Mouse (Mus musculus) stomach, embryonic 15.5 days (tissue): ENCODE results near the gene Zfp113. TPM values are rescaled to one million over a fixed set of nuclear protein-coding genes. Genes with fewer than 3 reads are reported as not detected.
"Not testable (repeated sequence)": the region's sequence is repeated elsewhere in the genome, so short reads cannot be mapped to it uniquely, and the experiment has no call there.

ENCODE experiments used
- ATAC-seq: fragments of 200-750 bp; cut with Nextera tagmentation; 2 replicates; pipeline ENCODE4 v1.8.0; 2017; ENCODE audit warnings: low read depth, moderate number of reproducible peaks, moderate TSS enrichment; ENCODE audit not compliant: insufficient read depth, low FRiP score
- H3K27ac ChIP-seq: fragments of 300-500 bp; sonication (generic); 2 replicates; pipeline ENCODE4 v1.5.1; 2015; ENCODE audit warnings: mild to moderate bottlenecking, inconsistent platforms
- H3K27me3 ChIP-seq: fragments of 300-500 bp; sonication (generic); replicated peaks from 2 replicates; pipeline ENCODE4 v1.6.1; 2015; ENCODE audit warnings: inconsistent platforms
- H3K36me3 ChIP-seq: fragments of 300-500 bp; sonication (generic); 2 replicates; pipeline ENCODE4 v1.6.1; 2015; ENCODE audit warnings: inconsistent platforms
- H3K4me1 ChIP-seq: fragments of 300-500 bp; sonication (generic); 2 replicates; pipeline ENCODE4 v1.6.1; 2015; ENCODE audit warnings: inconsistent platforms
- H3K4me2 ChIP-seq: fragments of 300-500 bp; sonication (generic); 2 replicates; pipeline ENCODE4 v1.6.1; 2015; ENCODE audit warnings: mild to moderate bottlenecking, inconsistent platforms
- H3K4me3 ChIP-seq: fragments of 300-500 bp; sonication (generic); replicated peaks from 2 replicates; pipeline ENCODE4 v1.5.1; 2015; ENCODE audit warnings: inconsistent platforms
- H3K9ac ChIP-seq: fragments of 300-500 bp; sonication (generic); 2 replicates; pipeline ENCODE4 v1.6.1; 2015; ENCODE audit warnings: inconsistent platforms
- H3K9me3 ChIP-seq: fragments of 300-500 bp; sonication (generic); 2 replicates; pipeline ENCODE4 v1.6.1; 2016; ENCODE audit warnings: inconsistent platforms
- WGBS: fragments of 180-500 bp; shearing (Covaris S2); methylation state at CpG from one replicate; pipeline ENCODE4 v1.1.7; 2015; 5-methylcytosine and 5-hydroxymethylcytosine counted together
- polyA plus RNA-seq: library from polyadenylated mRNA; unstranded; fragments of >200 nt; fragmentation: Nextera tagmentation; extraction: Ambion mirVana; gene quantifications from 2 replicates; pipeline ENCODE4 v1.2.1, GENCODE M21; 2015

The Zfp113 gene
- polyA plus RNA-seq, 1 experiment from 2014 or later = 17.5 TPM

GRCm38 (mm10) chr5:138118041-138118440, 37.5 kb downstream of the Zfp113 start:
- ATAC-seq = no peak
- no peaks in the 10 kb centered on the region for H3K9me3 ChIP-seq
- WGBS = 66% methylated on average over 3 of the region's 3 CpGs
- H3K27ac ChIP-seq = no peak overlapping the region
- H3K27me3 ChIP-seq = no peaks in the 10 kb centered on the region
- H3K4me3 ChIP-seq = peak overlapping the region; percentile 69
- H3K4me2 ChIP-seq = peak overlapping the region; percentile 66
- peaks cover 5% of the 10 kb centered on the region; the same call in 1 of the 2 replicates for H3K36me3 ChIP-seq
- peaks cover 9% of the 10 kb centered on the region; the same call in 1 of the 2 replicates for H3K4me1 ChIP-seq
- no peak overlapping the region for H3K9ac ChIP-seq

DNA sequence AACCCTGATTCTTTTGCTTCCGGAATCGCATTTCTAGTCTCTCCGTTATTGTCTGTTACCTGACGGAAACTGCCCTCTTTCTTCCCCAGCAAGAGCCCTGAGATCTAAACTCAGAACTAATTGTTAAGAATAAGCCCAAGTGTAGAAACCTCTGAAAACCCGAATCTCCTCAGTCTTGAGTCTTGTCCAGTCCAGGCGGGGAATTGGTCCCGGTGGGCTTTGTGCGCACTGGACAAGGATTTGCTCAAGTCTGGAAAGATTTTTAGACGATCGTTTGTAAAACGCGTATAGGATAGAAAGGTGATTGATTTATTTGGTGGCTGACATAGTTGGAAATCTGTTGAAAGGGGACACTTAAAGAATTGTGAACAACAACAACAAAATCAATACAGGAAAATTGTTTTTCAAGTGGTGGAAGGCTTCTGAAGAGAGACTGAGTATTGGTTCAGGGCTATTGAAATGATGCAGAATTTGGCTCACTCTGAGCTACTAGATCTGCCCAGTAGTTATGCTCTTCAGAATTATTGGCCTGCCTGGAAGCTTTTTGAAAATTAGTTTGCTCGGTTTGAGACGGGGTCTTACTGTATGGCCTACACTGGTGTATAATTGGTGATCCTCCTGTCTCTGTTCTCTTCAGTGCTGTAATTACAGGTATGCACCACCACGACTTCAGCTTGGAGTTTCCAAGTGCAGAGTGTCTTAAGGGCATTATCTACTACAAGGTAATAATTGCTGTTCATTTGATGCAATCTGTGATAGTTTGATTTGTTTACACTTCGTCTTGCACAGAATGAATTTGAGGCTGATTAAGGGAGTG, 38.1 kb downstream of the Zfp113 start:
- ATAC-seq = no peak
- Histone ChIP-seq H3K27ac (peak overlapping the region; percentile 96), H3K4me3 (peak overlapping the region; percentile 69), H3K9me3 (no peaks in the 10 kb centered on the region), H3K9ac (peak overlapping the region; percentile 54), H3K4me1 (peaks cover 9% of the 10 kb centered on the region; the same call in 1 of the 2 replicates), H3K27me3 (no peaks in the 10 kb centered on the region), H3K4me2 (peak overlapping the region; percentile 66), H3K36me3 (peaks cover 3% of the 10 kb centered on the region; the same call in 1 of the 2 replicates)
- 3% methylated on average over 16 of the region's 16 CpGs for WGBS

DNA sequence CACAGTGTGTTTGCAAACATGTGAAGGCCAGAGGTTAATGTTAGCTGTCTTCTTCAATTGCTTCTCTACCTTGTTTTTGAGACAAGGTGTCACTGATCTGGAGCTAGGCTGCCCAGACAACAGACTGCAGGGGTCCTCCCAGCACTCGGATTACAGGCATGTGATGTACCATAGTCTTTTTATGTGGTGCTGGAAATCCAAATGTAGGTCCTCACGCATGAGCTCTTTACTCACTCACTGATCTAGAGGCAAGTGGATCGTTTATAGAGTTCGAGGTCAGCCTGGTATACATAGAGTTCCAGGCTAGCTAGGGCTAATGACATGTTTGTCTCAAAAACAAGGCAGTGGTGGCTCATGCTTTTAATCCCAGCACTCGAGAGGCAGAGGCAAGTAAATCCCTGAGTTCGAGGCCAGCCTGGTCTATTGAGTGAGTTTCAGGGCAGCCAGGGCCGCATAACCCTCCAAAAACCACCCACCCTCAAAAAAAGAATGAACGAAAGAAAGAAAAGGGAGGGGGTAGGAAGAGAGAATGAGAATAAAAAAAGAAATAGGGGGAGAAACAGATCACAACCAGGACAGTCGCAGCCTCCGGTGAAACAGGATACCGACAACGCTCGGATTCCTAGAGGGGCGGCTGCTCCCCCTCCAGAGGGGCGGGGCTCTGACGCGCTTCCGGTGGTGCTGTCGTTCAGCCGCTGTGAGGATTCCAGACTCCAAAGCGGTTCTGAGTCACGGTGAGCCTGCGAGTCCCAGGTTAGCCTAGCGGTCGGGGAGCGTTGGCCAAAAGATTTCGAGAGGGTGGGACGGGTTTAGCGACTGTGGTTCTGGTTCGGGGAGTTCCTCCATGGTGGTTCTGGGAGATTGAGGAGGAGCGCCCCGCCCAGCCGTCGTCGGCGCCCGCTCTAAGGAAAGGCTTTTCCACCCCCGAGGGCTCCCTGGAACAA, 39.0 kb downstream of the Zfp113 start, which contains the start of gene Zscan21:
Gene Zscan21 (plus strand): TSS at position 649 of the 944 bp plus-strand sequence.
- H3K4me3 ChIP-seq = peak within 1 kb of the TSS; percentile 69
- peak within 1 kb of the TSS; percentile 66 for H3K4me2 ChIP-seq
- H3K27me3 ChIP-seq = no peaks in the 10 kb centered on the region
- H3K27ac ChIP-seq = peak within 1 kb of the TSS; percentile 96
- peaks cover 9% of the 10 kb centered on the region; the same call in 1 of the 2 replicates for H3K4me1 ChIP-seq
- WGBS = 6% methylated on average over 38 of the region's 38 CpGs
- ATAC-seq = peak; percentile 98
- H3K9me3 ChIP-seq = no peaks in the 10 kb centered on the region
- H3K9ac ChIP-seq = peak within 1 kb of the TSS; percentile 54
- peaks cover 3% of the 10 kb centered on the region; the same call in 1 of the 2 replicates for H3K36me3 ChIP-seq

- not testable (repeated sequence) for H3K9me3 ChIP-seq, H3K27ac ChIP-seq, H3K4me1 ChIP-seq, H3K27me3 ChIP-seq, H3K36me3 ChIP-seq, H3K4me3 ChIP-seq, H3K9ac ChIP-seq, ATAC-seq, H3K4me2 ChIP-seq
- 56% methylated on average over 4 of the region's 4 CpGs for WGBS
These were observed 45.6 kb downstream of the Zfp113 start for GRCm38 (mm10) chr5:138109847-138110396.

DNA sequence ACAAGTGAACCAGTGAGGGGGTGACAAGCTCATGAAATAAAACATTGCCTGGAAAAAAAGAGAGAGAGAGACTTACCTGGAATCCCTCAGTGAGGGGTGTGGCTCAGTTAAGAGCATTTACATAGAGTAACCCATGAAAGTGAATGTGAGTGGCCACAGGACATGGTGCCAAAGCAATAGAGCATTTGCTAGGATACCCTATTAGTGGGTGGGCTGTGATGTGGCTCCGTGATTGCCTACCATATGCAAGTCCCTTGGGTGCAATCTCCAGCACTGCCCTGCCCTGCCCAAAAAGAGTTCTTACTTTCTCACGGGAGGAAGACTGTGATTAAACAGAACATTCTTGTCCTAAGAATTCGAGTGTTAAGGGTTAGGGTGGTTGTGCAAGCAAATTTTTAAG, 48.4 kb downstream of the Zfp113 start:
- Histone ChIP-seq H3K4me2 (no peak overlapping the region), H3K27ac (no peak overlapping the region), H3K36me3 (peaks cover 12% of the 10 kb centered on the region), H3K9ac (no peak overlapping the region), H3K9me3 (no peaks in the 10 kb centered on the region), H3K27me3 (no peaks in the 10 kb centered on the region), H3K4me3 (no peak overlapping the region), H3K4me1 (no peaks in the 10 kb centered on the region)
- ATAC-seq = no peak
- 66% methylated on average over 3 of the region's 3 CpGs for WGBS

DNA sequence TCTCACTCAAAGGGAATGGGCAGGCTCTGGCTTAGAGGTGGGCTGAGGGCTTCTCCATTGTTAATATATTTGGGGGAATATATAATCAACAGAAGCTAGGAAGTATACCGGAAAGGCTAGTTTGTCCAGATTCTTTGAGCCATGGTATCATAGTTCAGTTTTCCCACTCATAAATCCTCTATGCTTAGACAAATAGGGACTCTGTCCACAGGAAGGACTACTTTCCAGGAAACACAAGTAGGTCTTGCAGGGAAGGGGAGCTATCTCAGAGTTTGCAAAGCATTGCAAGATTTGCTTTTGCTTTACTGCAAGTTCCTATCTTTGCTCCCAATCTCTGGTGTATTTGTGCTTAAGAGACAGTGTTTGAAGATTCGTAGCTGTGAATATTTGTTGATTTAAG, 50.6 kb downstream of the Zfp113 start:
- Histone ChIP-seq H3K4me1 (no peaks in the 10 kb centered on the region), H3K9ac (no peak overlapping the region), H3K27ac (no peak overlapping the region), H3K36me3 (peaks cover 32% of the 10 kb centered on the region), H3K4me2 (no peak overlapping the region), H3K4me3 (no peak overlapping the region), H3K27me3 (no peaks in the 10 kb centered on the region), H3K9me3 (no peaks in the 10 kb centered on the region)
- 73% methylated on average over 2 of the region's 2 CpGs for WGBS
- ATAC-seq = no peak

GRCm38 (mm10) chr5:138094474-138094873, 61.1 kb downstream of the Zfp113 start:
- Histone ChIP-seq H3K9me3 (no peaks in the 10 kb centered on the region), H3K4me2 (no peak overlapping the region), H3K9ac (no peak overlapping the region), H3K27me3 (no peaks in the 10 kb centered on the region), H3K27ac (no peak overlapping the region), H3K4me1 (no peaks in the 10 kb centered on the region), H3K4me3 (no peak overlapping the region), H3K36me3 (peaks cover 52% of the 10 kb centered on the region)
- no peak for ATAC-seq
- WGBS = 87% methylated on average over 6 of the region's 6 CpGs

DNA sequence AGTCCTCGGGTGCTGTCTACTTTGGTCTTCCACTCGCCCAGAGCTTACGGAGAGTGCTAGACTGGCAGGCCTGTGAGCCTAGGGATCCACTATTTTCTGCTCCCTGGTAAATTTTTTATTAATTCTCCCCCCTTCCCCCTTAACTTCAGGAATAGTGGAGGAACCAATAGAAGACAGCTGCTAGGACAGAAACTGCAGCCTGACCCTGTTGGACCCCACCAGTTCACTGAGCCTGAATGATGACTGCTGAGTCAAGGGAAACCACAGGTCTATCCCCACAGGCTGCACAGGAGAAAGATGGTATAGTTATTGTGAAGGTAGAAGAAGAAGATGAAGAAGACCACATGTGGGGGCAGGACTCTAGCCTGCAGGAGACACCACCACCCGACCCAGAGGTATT, 62.8 kb downstream of the Zfp113 start:
- no peaks in the 10 kb centered on the region for H3K4me1 ChIP-seq
- no peak overlapping the region for H3K9ac ChIP-seq
- no peak overlapping the region for H3K27ac ChIP-seq
- H3K4me2 ChIP-seq = no peak overlapping the region
- 88% methylated on average over 4 of the region's 4 CpGs for WGBS
- H3K36me3 ChIP-seq = peaks cover 35% of the 10 kb centered on the region
- ATAC-seq = no peak
- H3K9me3 ChIP-seq = no peaks in the 10 kb centered on the region
- no peaks in the 10 kb centered on the region for H3K27me3 ChIP-seq
- no peak overlapping the region for H3K4me3 ChIP-seq

DNA sequence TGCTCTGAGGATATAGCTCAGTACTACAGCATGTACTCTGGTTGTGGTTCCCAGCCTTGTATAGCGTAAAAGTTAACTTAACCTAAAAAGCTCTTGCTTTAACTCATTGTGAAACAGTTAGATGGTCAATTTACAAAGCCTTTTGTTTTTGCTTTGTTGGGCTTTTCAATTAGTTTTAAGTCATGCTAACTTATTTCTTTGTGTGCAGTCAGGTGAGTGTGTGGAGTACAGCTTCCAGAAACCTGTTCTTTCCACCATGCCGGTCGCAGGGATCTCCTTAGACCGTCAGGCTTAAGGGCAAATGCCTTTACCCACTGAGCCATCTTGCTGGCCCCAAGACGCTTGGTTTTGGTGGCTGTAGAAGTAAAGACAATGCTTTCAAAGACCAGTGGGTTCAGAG, 64.8 kb downstream of the Zfp113 start:
- 93% methylated on average over 5 of the region's 5 CpGs for WGBS
- no peaks in the 10 kb centered on the region for H3K9me3 ChIP-seq
- no peak for ATAC-seq

DNA sequence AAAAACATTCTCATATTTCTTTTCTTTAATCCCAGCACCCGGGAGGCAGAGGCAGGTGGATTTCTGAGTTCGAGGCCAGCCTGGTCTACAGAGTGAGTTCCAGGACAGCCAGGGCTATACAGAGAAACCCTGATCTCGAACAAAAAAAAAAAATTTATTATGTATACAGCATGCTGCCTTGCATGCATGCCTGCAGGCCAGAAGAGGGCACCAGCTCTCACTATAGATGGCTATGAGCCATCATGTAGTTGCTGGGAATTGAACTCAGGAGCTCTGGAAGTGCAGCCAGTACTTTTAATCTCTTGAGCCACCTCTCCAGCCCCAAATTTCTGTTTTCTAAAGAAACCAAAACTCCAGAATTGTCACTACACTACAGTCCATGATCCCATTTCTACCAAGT, 65.3 kb downstream of the Zfp113 start:
- ATAC-seq = no peak
- Histone ChIP-seq H3K9me3 (no peaks in the 10 kb centered on the region), H3K27ac (no peak overlapping the region), H3K27me3 (no peaks in the 10 kb centered on the region), H3K4me1 (no peaks in the 10 kb centered on the region), H3K9ac (no peak overlapping the region), H3K4me3 (no peak overlapping the region), H3K4me2 (no peak overlapping the region), H3K36me3 (peaks cover 20% of the 10 kb centered on the region)
- WGBS = 71% methylated on average over 3 of the region's 3 CpGs

More for the DNA sequence above, 64.8 kb downstream of the Zfp113 start:
- no peak overlapping the region for H3K27ac ChIP-seq
- no peaks in the 10 kb centered on the region for H3K27me3 ChIP-seq
- no peak overlapping the region for H3K9ac ChIP-seq
- H3K4me2 ChIP-seq = no peak overlapping the region
- H3K36me3 ChIP-seq = peaks cover 20% of the 10 kb centered on the region
- no peaks in the 10 kb centered on the region for H3K4me1 ChIP-seq
- no peak overlapping the region for H3K4me3 ChIP-seq
